Mouse (Mus musculus): Measurements from ENCODE around the gene Plekha7. TPM values are rescaled to one million over a fixed set of nuclear protein-coding genes. Genes with fewer than 3 reads are reported as not detected.

The Plekha7 gene
- polyA plus RNA-seq, 1 experiment = 0.25 TPM

- Histone ChIP-seq H3K79me3 (ENCODE audit: low read depth) (no peaks in the 10 kb centered on the region), H3ac (ENCODE audit: control insufficient read depth, insufficient read length, low read depth) (no peak overlapping the region), H3K36me3 (ENCODE audit: control insufficient read depth, insufficient read depth) (no peaks in the 10 kb centered on the region), H3K27me3 (ENCODE audit: control insufficient read depth, insufficient read depth, insufficient read length) (peaks cover 10% of the 10 kb centered on the region), H3K4me3 (ENCODE audit: insufficient read depth, poor library complexity, severe bottlenecking) (no peak overlapping the region), H3K79me2 (ENCODE audit: control insufficient read depth, insufficient read depth) (no peaks in the 10 kb centered on the region)
- TF ChIP-seq MYOD1 (IDR thresholded peaks at IDR 0.05; ENCODE audit: control insufficient read depth, insufficient read length, low read depth) (no peak), FOSL1 (IDR thresholded peaks at IDR 0.05; ENCODE audit: insufficient read depth, low read length, poor library complexity, severe bottlenecking) (no peak), MAX (IDR thresholded peaks at IDR 0.05) (no peak), CEBPB (IDR thresholded peaks at IDR 0.05; ENCODE audit: low read depth) (no peak), CTCF (IDR thresholded peaks at IDR 0.05; ENCODE audit: control insufficient read depth, insufficient read depth, insufficient read length) (no peak), USF1 (IDR thresholded peaks at IDR 0.05; ENCODE audit: low read depth) (no peak), MYOG (IDR thresholded peaks at IDR 0.05; ENCODE audit: control insufficient read depth, extremely low read depth, insufficient read length) (no peak)
These were observed 19.2 kb downstream of the Plekha7 start for GRCm38 (mm10) chr7:116288996-116289395.

GRCm38 (mm10) chr7:116287959-116288358, 20.2 kb downstream of the Plekha7 start:
- TF ChIP-seq USF1 (IDR thresholded peaks at IDR 0.05; ENCODE audit: low read depth) (no peak), MYOD1 (IDR thresholded peaks at IDR 0.05; ENCODE audit: control insufficient read depth, insufficient read length, low read depth) (no peak), CTCF (IDR thresholded peaks at IDR 0.05; ENCODE audit: control insufficient read depth, insufficient read depth, insufficient read length) (no peak), MYOG (IDR thresholded peaks at IDR 0.05; ENCODE audit: control insufficient read depth, extremely low read depth, insufficient read length) (no peak), CEBPB (IDR thresholded peaks at IDR 0.05; ENCODE audit: low read depth) (no peak), FOSL1 (IDR thresholded peaks at IDR 0.05; ENCODE audit: insufficient read depth, low read length, poor library complexity, severe bottlenecking) (no peak), MAX (IDR thresholded peaks at IDR 0.05) (no peak)
- H3K79me3 ChIP-seq (ENCODE audit: low read depth) = no peaks in the 10 kb centered on the region
- H3K4me3 ChIP-seq (ENCODE audit: insufficient read depth, poor library complexity, severe bottlenecking) = no peak overlapping the region
- no peaks in the 10 kb centered on the region for H3K36me3 ChIP-seq (ENCODE audit: control insufficient read depth, insufficient read depth)
- no peak overlapping the region for H3ac ChIP-seq (ENCODE audit: control insufficient read depth, insufficient read length, low read depth)
- H3K79me2 ChIP-seq (ENCODE audit: control insufficient read depth, insufficient read depth) = no peaks in the 10 kb centered on the region
- H3K27me3 ChIP-seq (ENCODE audit: control insufficient read depth, insufficient read depth, insufficient read length) = peaks cover 15% of the 10 kb centered on the region

GRCm38 (mm10) chr7:116286611-116287355, 21.4 kb downstream of the Plekha7 start:
- Histone ChIP-seq H3K4me3 (ENCODE audit: insufficient read depth, poor library complexity, severe bottlenecking) (no peak overlapping the region), H3K79me3 (ENCODE audit: low read depth) (no peaks in the 10 kb centered on the region), H3K27me3 (ENCODE audit: control insufficient read depth, insufficient read depth, insufficient read length) (peaks cover 9% of the 10 kb centered on the region), H3K36me3 (ENCODE audit: control insufficient read depth, insufficient read depth) (no peaks in the 10 kb centered on the region), H3ac (ENCODE audit: control insufficient read depth, insufficient read length, low read depth) (no peak overlapping the region), H3K79me2 (ENCODE audit: control insufficient read depth, insufficient read depth) (no peaks in the 10 kb centered on the region)
- TF ChIP-seq MAX (IDR thresholded peaks at IDR 0.05) (no peak), MYOG (IDR thresholded peaks at IDR 0.05; ENCODE audit: control insufficient read depth, extremely low read depth, insufficient read length) (no peak), CTCF (IDR thresholded peaks at IDR 0.05; ENCODE audit: control insufficient read depth, insufficient read depth, insufficient read length) (no peak), CEBPB (IDR thresholded peaks at IDR 0.05; ENCODE audit: low read depth) (no peak), USF1 (IDR thresholded peaks at IDR 0.05; ENCODE audit: low read depth) (no peak), FOSL1 (IDR thresholded peaks at IDR 0.05; ENCODE audit: insufficient read depth, low read length, poor library complexity, severe bottlenecking) (no peak), MYOD1 (IDR thresholded peaks at IDR 0.05; ENCODE audit: control insufficient read depth, insufficient read length, low read depth) (no peak)

GRCm38 (mm10) chr7:116286173-116286572, 22.0 kb downstream of the Plekha7 start:
- Histone ChIP-seq H3K4me3 (ENCODE audit: insufficient read depth, poor library complexity, severe bottlenecking) (no peak overlapping the region), H3K36me3 (ENCODE audit: control insufficient read depth, insufficient read depth) (no peaks in the 10 kb centered on the region), H3K79me3 (ENCODE audit: low read depth) (no peaks in the 10 kb centered on the region), H3K27me3 (ENCODE audit: control insufficient read depth, insufficient read depth, insufficient read length) (peaks cover 11% of the 10 kb centered on the region), H3K79me2 (ENCODE audit: control insufficient read depth, insufficient read depth) (no peaks in the 10 kb centered on the region), H3ac (ENCODE audit: control insufficient read depth, insufficient read length, low read depth) (no peak overlapping the region)
- no peak for TF ChIP-seq CTCF (IDR thresholded peaks at IDR 0.05; ENCODE audit: control insufficient read depth, insufficient read depth, insufficient read length)
- no peak for TF ChIP-seq CEBPB (IDR thresholded peaks at IDR 0.05; ENCODE audit: low read depth)
- no peak for TF ChIP-seq USF1 (IDR thresholded peaks at IDR 0.05; ENCODE audit: low read depth)
- TF ChIP-seq MYOD1 (IDR thresholded peaks at IDR 0.05; ENCODE audit: control insufficient read depth, insufficient read length, low read depth) = no peak
- TF ChIP-seq MYOG (IDR thresholded peaks at IDR 0.05; ENCODE audit: control insufficient read depth, extremely low read depth, insufficient read length) = no peak

GRCm38 (mm10) chr7:116285216-116285615, 23.0 kb downstream of the Plekha7 start:
- Histone ChIP-seq H3K79me3 (ENCODE audit: low read depth) (no peaks in the 10 kb centered on the region), H3K4me3 (ENCODE audit: insufficient read depth, poor library complexity, severe bottlenecking) (no peak overlapping the region), H3K36me3 (ENCODE audit: control insufficient read depth, insufficient read depth) (no peaks in the 10 kb centered on the region), H3K27me3 (ENCODE audit: control insufficient read depth, insufficient read depth, insufficient read length) (peaks cover 20% of the 10 kb centered on the region), H3K79me2 (ENCODE audit: control insufficient read depth, insufficient read depth) (no peaks in the 10 kb centered on the region), H3ac (ENCODE audit: control insufficient read depth, insufficient read length, low read depth) (no peak overlapping the region)
- TF ChIP-seq MAX (IDR thresholded peaks at IDR 0.05) (no peak), MYOG (IDR thresholded peaks at IDR 0.05; ENCODE audit: control insufficient read depth, extremely low read depth, insufficient read length) (no peak), CEBPB (IDR thresholded peaks at IDR 0.05; ENCODE audit: low read depth) (no peak), MYOD1 (IDR thresholded peaks at IDR 0.05; ENCODE audit: control insufficient read depth, insufficient read length, low read depth) (no peak), FOSL1 (IDR thresholded peaks at IDR 0.05; ENCODE audit: insufficient read depth, low read length, poor library complexity, severe bottlenecking) (no peak), CTCF (IDR thresholded peaks at IDR 0.05; ENCODE audit: control insufficient read depth, insufficient read depth, insufficient read length) (no peak), USF1 (IDR thresholded peaks at IDR 0.05; ENCODE audit: low read depth) (no peak)
